Mouse (Mus musculus): ENCODE measurements around the gene Gm39115. TPM values are rescaled to one million over a fixed set of nuclear protein-coding genes. Genes with fewer than 3 reads are reported as not detected.
A peak's percentile ranks its signal among the peaks of the same experiment; 100 is the strongest.

Gene Gm39115
- total RNA-seq, 2 experiments from 2014 or later: not detected

DNA sequence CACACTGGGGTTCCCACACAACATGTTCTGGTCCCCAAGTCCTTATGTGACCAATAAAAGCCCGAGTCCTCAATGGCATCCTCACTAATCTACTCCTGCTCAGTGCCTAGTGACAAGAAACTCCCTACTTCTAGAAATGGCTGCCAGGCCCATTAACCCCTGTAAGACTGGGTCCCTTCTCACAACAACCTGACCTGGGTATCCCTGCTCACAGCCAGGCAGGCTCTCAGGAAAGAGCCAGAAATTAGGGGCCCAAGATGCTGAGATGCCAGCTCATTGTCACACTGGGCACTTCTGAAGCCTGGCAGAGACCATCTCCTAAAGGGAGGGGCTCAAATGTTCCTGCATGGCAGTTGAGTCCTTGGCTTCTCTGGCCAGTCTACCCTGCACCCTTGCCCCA is 42.8 kb downstream of the Gm39115 start:
- H3K27ac ChIP-seq: peak overlapping the region; percentile 97
- TF ChIP-seq CTCF (IDR thresholded peaks at IDR 0.05): no peak
- peak overlapping the region; percentile 96 for H3K4me3 ChIP-seq
- intact Hi-C loops (cut with DNase I): loop anchor here (10.0 kb wide), 2 partner anchors 188 to 192 kb away; no protein-coding TSS in a partner anchor
- no peak for DNase-seq

DNA sequence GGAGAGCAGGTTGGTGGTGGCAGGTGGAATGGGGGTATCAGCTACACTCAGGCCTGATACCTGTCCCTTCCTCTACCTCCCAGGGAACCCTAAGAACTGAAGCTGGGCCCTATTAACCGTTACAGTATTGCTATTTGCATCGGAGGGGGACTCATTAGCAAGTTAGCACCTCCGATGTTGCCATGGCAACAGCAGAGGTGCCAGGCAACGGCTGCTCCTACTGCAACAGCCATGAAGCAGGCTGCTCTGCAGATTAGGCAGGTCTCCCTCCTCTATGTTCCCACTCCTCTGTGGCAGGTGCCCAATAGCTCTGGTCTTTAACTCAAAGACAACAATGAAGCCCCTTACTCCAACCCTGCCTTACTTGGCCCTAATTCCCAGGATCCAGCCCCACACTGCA is 44.0 kb downstream of the Gm39115 start:
- H3K27ac ChIP-seq: peak overlapping the region; percentile 97; the same call in 1 of the 2 replicates
- H3K4me3 ChIP-seq: peak overlapping the region; percentile 96
- DNase-seq: peak; percentile 18
- TF ChIP-seq CTCF (IDR thresholded peaks at IDR 0.05): no peak
- intact Hi-C loops (cut with DNase I): loop anchor here (10.0 kb wide), 2 partner anchors 187 to 193 kb away; no protein-coding TSS in a partner anchor

DNA sequence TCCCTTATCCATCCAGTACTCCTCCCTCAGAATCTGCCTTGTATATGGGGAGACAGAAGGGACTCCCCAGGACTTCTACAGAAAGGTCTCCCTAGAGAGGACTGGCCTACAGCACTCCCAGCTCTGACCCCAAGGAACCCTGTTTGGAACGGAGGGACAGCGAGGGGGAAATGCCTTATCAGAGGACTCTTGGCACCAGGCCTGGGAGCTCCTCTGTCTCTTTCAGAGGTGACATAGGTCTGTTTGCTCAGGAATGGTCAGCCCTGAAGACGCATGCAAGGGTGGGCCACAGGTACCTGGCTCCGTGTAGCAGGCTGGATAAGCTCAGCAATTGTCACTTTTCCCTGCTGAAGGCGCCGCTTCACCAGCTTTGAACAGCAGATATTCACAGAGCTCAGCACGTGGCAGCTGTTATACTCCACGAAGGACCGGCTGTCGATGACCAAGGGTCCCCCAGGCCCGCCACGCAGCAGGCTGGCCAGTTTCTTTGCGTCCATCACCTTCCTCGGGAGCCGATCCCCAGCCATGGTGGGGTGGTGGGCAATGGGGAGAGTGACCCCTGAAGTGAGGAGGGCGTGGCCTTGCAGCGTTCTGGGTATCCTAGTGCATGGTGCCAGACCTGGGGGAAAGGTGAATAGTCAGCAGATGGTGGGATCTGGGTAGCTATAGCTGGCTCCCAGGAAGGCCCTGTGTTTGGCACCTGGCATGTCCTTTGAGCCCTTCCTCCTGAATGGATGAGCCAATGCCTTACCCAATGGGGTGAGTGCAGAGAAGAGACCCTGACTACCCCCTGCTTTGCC is 46.0 kb downstream of the Gm39115 start:
- TF ChIP-seq CTCF (IDR thresholded peaks at IDR 0.05): no peak
- no peak for DNase-seq
- H3K27ac ChIP-seq: no peak overlapping the region
- H3K4me3 ChIP-seq: no peak overlapping the region
- intact Hi-C loops (cut with DNase I): loop anchor here (10.0 kb wide), 2 partner anchors 185 to 195 kb away; no protein-coding TSS in a partner anchor

DNA sequence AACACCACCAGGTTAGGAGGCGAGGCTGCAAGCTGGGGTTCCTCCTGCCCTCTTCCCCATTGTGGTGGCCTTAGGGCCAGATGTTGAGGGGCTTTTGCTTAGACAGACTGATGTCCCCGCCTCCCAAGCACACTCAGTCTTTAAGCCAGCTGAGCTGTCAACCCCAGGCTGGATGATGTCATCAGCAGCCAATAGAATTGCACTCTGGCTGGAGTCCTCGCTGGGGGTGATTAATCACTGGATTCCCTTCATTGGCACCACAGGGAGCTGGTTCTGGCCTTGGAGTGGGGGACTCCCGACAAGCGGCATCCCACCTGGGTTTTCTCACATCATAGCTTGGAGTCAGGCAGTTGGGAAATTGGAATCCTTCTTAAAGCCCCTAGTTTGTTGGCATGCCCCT is 46.9 kb downstream of the Gm39115 start:
- Histone ChIP-seq H3K27ac (no peak overlapping the region), H3K4me3 (no peak overlapping the region)
- DNase-seq: no peak
- intact Hi-C loops (cut with DNase I): no loop called here
- no peak for TF ChIP-seq CTCF (IDR thresholded peaks at IDR 0.05)

DNA sequence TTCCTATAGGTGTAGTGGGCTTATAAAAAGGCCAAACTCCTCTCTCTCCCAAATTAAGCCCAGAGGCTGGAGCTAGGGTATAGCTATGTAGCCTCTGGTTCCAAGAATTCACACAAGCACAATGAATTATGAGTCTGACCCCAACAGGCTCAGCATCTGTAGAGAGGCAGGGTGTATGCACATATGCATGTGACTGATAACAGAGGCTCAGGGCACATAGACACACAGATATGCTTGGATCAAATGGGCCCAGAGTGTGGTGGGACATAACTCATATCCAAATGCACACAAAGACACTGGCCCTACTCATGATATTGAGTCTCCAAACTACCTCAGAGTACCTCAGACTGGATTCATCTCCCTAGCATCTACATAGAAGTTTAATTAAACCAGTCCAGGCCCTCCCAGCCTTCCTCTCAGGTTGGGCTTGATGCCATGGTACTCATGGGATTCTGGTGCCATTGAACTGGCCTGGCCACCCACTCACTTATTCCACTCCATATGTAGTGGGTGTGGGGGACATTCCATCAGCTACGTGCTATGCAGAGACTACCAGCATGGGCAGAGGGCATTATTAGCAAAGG is 48.7 kb downstream of the Gm39115 start:
- intact Hi-C loops (cut with DNase I): no loop called here
- H3K27ac ChIP-seq: 0 out of 2 replicates have a peak overlapping the region, but pooled peaks have one; percentile 2
- TF ChIP-seq CTCF (IDR thresholded peaks at IDR 0.05): no peak
- H3K4me3 ChIP-seq: no peak overlapping the region
- DNase-seq: no peak

DNA sequence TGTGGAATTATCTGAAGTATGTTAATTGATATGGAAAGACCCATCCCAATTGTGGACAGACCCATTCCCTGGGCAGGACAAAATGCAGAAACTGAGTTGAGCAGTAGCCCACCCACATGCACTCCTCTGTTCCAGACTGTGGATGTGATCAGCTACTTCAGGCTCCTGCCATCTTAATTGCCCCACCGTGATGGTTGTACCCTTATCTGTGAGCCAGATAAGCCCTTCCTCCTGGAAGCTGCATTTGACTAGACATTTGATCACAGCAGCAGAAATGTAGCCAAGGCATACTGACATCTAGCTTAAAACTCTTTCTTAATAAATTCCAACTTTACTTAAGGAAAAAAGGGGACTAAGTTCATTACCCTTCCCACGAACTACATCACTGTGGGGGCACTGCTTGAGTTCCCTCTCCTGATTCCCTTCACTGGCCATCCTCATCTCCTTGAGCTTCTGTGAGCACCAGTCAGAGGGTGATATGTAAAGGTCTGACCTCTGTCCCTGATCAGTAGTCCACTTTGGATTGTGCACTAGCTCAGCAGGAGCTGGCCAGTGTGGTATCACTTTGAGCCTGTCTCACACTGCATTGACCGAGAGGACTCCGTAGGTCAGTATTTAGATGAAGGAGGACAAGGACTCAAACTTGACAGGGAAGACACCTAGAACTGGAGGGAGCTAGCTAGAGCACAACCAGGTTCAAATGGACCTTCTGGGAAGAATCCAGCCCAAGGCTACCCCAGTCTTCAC is 49.5 kb downstream of the Gm39115 start:
- intact Hi-C loops (cut with DNase I): no loop called here
- Histone ChIP-seq H3K4me3 (no peak overlapping the region), H3K27ac (peak overlapping the region; percentile 84)
- no peak for DNase-seq
- TF ChIP-seq CTCF (IDR thresholded peaks at IDR 0.05): no peak

Other genes with a start within 250 kb of the Gm39115 start
- gene Tollip, start 217.5 kb downstream of the Gm39115 start, total RNA-seq (2021): 10 to 100 TPM; 31.8 to 33.0 TPM
- gene Brsk2, start 186.3 kb downstream of the Gm39115 start, total RNA-seq (2021): under 1 TPM; 0.25 to 0.38 TPM
- gene Mob2, start 75.0 kb downstream of the Gm39115 start, total RNA-seq (2021): 10 to 100 TPM; 52.2 to 53.1 TPM
- 10 to 100 TPM; 20.5 to 44.4 TPM for gene Dusp8, start 40.2 kb downstream of the Gm39115 start, total RNA-seq (2021)
- not detected for gene Gm45618, start 15.3 kb downstream of the Gm39115 start, total RNA-seq (2021)
- not detected for gene Gm45337, start 8.6 kb upstream of the Gm39115 start, total RNA-seq (2021)
- not detected for gene Gm29735, start 21.1 kb upstream of the Gm39115 start, total RNA-seq (2021)
- gene Gm4553, start 29.7 kb upstream of the Gm39115 start, total RNA-seq (2021): not detected
- gene Krtap5-2, start 40.0 kb upstream of the Gm39115 start, total RNA-seq (2021): not detected
- gene Gm10153, start 54.4 kb upstream of the Gm39115 start, total RNA-seq (2021): not detected
- not detected for gene Krtap5-3, start 65.3 kb upstream of the Gm39115 start, total RNA-seq (2021)
- not detected for gene Gm7579, start 75.8 kb upstream of the Gm39115 start, total RNA-seq (2021)
- not detected for gene Krtap5-5, start 93.9 kb upstream of the Gm39115 start, total RNA-seq (2021)
- not detected for gene Gm40460, start 105.0 kb upstream of the Gm39115 start, total RNA-seq (2021)
- not detected for gene Gm2431, start 122.3 kb upstream of the Gm39115 start, total RNA-seq (2021)
- gene Gm4559, start 138.3 kb upstream of the Gm39115 start, total RNA-seq (2021): not detected
- gene Krtap5-1, start 161.1 kb upstream of the Gm39115 start, total RNA-seq (2021): not detected
- gene Krtap5-4, start 167.5 kb upstream of the Gm39115 start, total RNA-seq (2021): not detected
- 1 to 10 TPM; 3.0 to 4.1 TPM for gene Ifitm10, start 237.7 kb upstream of the Gm39115 start, total RNA-seq (2021)
- 1 to 10 TPM; 1.5 to 1.8 TPM for gene Gm49369, start 246.6 kb upstream of the Gm39115 start, total RNA-seq (2021)

All from gastrocnemius, adult 2 months (tissue).